ENCODE assay signal across 21 mouse cellular contexts in the genomic region with DNA sequence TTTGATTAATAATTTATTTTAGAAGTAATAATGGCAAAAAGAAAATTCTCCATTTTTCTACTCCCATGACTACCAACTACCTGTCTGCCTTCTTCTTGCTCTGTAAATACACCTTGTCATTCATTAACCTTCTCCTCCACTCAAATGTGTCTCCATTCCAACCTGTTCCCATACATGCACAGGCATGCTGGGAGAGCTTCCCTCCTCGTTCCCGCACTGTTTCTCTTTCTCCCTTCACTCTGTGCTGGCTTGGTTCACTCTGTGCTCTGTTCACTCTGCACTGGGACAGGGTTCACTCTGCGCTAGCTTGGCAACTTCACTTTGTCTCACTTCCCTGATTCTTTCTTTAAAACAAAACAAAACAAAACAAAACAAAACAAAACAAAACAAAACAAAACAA. TPM values are rescaled to one million over a fixed set of nuclear protein-coding genes. Genes with fewer than 3 reads are reported as not detected.
DNase-seq lines count a peak whose midpoint lies in the region; ATAC-seq and TF ChIP-seq lines count a peak whose summit lies in the region.
"Had no signal": no experiment of that assay in that cellular context is flagged by ENCODE, and none has a peak within 500 bp of the region (broad histone marks: within the 10 kb centered on the region; RNA-seq: fewer than 3 reads in every experiment).

No protein-coding gene starts in this region.

- no peak overlapping the region for H3K4me3 ChIP-seq in kidney, embryonic 16.5 days (ENCODE audit: low read length)
- H3K4me3 ChIP-seq in intestine, embryonic 15.5 days (replicated peaks): no peak overlapping the region
- no peak overlapping the region for H3K4me3 ChIP-seq in forebrain, postnatal 0 days (ENCODE audit: low read depth, low read length)
- H3K4me3 ChIP-seq: forebrain, embryonic 13.5 days; gastrocnemius, adult 2 months; limb, embryonic 10.5 days; liver, embryonic 15.5 days; midbrain, embryonic 12.5 days; myocyte had no signal

- peak; percentile 67; the same call in 1 of the 2 replicates for ATAC-seq in kidney, embryonic 16.5 days (ENCODE audit: low FRiP score, low TSS enrichment)
- peak; percentile 55; the same call in 1 of the 2 replicates for ATAC-seq in intestine, embryonic 15.5 days
- no peak for ATAC-seq in forebrain, postnatal 0 days
- ATAC-seq: forebrain, embryonic 13.5 days; hindbrain, postnatal 0 days had no signal

- no peak overlapping the region for H3K27ac ChIP-seq in kidney, embryonic 16.5 days (ENCODE audit: low read length)
- H3K27ac ChIP-seq in intestine, embryonic 15.5 days: no peak overlapping the region
- H3K27ac ChIP-seq in forebrain, postnatal 0 days (ENCODE audit: low read depth, low read length): no peak overlapping the region
- H3K27ac ChIP-seq: forebrain, embryonic 13.5 days; gastrocnemius, adult 2 months; hindbrain, postnatal 0 days; limb, embryonic 10.5 days; liver, embryonic 15.5 days; midbrain, embryonic 12.5 days had no signal

- H3K36me3 ChIP-seq in kidney, embryonic 16.5 days (ENCODE audit: insufficient read depth, low read length): no peaks in the 10 kb centered on the region
- H3K36me3 ChIP-seq in intestine, embryonic 15.5 days: no peaks in the 10 kb centered on the region
- no peaks in the 10 kb centered on the region for H3K36me3 ChIP-seq in forebrain, postnatal 0 days (ENCODE audit: insufficient read depth)
- H3K36me3 ChIP-seq: limb, embryonic 10.5 days; liver, embryonic 15.5 days; midbrain, embryonic 12.5 days had no signal

- H3K4me2 ChIP-seq in kidney, embryonic 16.5 days (replicated peaks; ENCODE audit: low read depth, low read length): no peak overlapping the region
- peak overlapping the region; percentile 7; the same call in 1 of the 2 replicates for H3K4me2 ChIP-seq in intestine, embryonic 15.5 days (replicated peaks)
- no peak overlapping the region for H3K4me2 ChIP-seq in forebrain, postnatal 0 days (ENCODE audit: low read depth)
- H3K4me2 ChIP-seq: forebrain, embryonic 13.5 days; midbrain, embryonic 12.5 days had no signal

- TF ChIP-seq CTCF in forebrain, postnatal 0 days (IDR thresholded peaks at IDR 0.05; ENCODE audit: low read depth): no peak

- no peak overlapping the region for H3K9ac ChIP-seq in kidney, embryonic 16.5 days (replicated peaks; ENCODE audit: low read length)
- H3K9ac ChIP-seq in intestine, embryonic 15.5 days: no peak overlapping the region
- H3K9ac ChIP-seq in forebrain, postnatal 0 days: no peak overlapping the region
- H3K9ac ChIP-seq: forebrain, embryonic 13.5 days; liver, embryonic 15.5 days; midbrain, embryonic 12.5 days had no signal

- no peak for DNase-seq in kidney, adult 11 months
- peak; percentile 12 for DNase-seq in urinary bladder, postnatal 25 days (ENCODE audit: low spot score)
- DNase-seq in urinary bladder, postnatal 4 days (ENCODE audit: low spot score in 2 of 2): no peak
- DNase-seq in adrenal gland, adult 18-20 months (ENCODE audit: low spot score in 2 of 2): no peak
- no peak for DNase-seq in retina, embryonic 14.5 days (ENCODE audit: low spot score)
- no peak for DNase-seq in forebrain, postnatal 0 days
- DNase-seq: adrenal gland, postnatal 10 days; cerebellum, postnatal 10 days; embryo, embryonic 11 days; gastrocnemius, adult 2 months; heart, postnatal 10 days had no signal

- H3K4me1 ChIP-seq in kidney, embryonic 16.5 days (ENCODE audit: insufficient read depth, low read length): no peaks in the 10 kb centered on the region
- H3K4me1 ChIP-seq in intestine, embryonic 15.5 days (replicated peaks): no peaks in the 10 kb centered on the region
- H3K4me1 ChIP-seq in forebrain, postnatal 0 days (ENCODE audit: insufficient read depth): no peaks in the 10 kb centered on the region
- H3K4me1 ChIP-seq: forebrain, embryonic 13.5 days; limb, embryonic 10.5 days; liver, embryonic 15.5 days had no signal

- H3K27me3 ChIP-seq in kidney, embryonic 16.5 days (ENCODE audit: insufficient read depth, low read length): no peaks in the 10 kb centered on the region
- H3K27me3 ChIP-seq in intestine, embryonic 15.5 days (replicated peaks): no peaks in the 10 kb centered on the region
- no peaks in the 10 kb centered on the region for H3K27me3 ChIP-seq in forebrain, postnatal 0 days (ENCODE audit: insufficient read depth, low read length)
- H3K27me3 ChIP-seq: forebrain, embryonic 13.5 days; liver, embryonic 15.5 days; midbrain, embryonic 12.5 days had no signal

- 53% methylated on average over 3 of the region's 3 CpGs for WGBS in kidney, embryonic 16.5 days
- WGBS in intestine, embryonic 15.5 days: 56% methylated on average over 3 of the region's 3 CpGs
- 65% methylated on average over 3 of the region's 3 CpGs for WGBS in forebrain, postnatal 0 days

- H3K9me3 ChIP-seq in kidney, embryonic 16.5 days (ENCODE audit: low read length): no peaks in the 10 kb centered on the region
- H3K9me3 ChIP-seq in intestine, embryonic 15.5 days: no peaks in the 10 kb centered on the region
- H3K9me3 ChIP-seq in forebrain, postnatal 0 days (ENCODE audit: low read length): no peaks in the 10 kb centered on the region
- H3K9me3 ChIP-seq: forebrain, embryonic 13.5 days; limb, embryonic 10.5 days; liver, embryonic 15.5 days; midbrain, embryonic 12.5 days had no signal

RNA-seq across cellular contexts. Expression of a gene that starts 1.0 kb away (rescaled TPM):
- polyA plus RNA-seq in kidney, embryonic 16.5 days (2015; fragmentation: Nextera tagmentation; extraction: Ambion mirVana): 0.34 TPM in 1 of 2 replicates, not detected in the other
- 0.20 and 0.27 TPM in 2 replicates for polyA plus RNA-seq in intestine, embryonic 15.5 days (2015; fragmentation: Nextera tagmentation; extraction: Ambion mirVana)
- under 1 TPM; 0.13 to 0.35 TPM for total RNA-seq in adrenal gland, adult 18-20 months (2021)
- total RNA-seq in forebrain, postnatal 0 days (2014; rRNA removed): not detected in 2 replicates
- 0.10 TPM in 1 of 2 replicates, not detected in the other for polyA plus RNA-seq in forebrain, postnatal 0 days (2015; fragmentation: Nextera tagmentation; extraction: Ambion mirVana)
- total RNA-seq: gastrocnemius, adult 2 months had no signal
- polyA plus RNA-seq: forebrain, embryonic 13.5 days; hindbrain, postnatal 0 days; limb, embryonic 10.5 days; myocyte had no signal

RNA-seq across cellular contexts. Expression of a gene that starts 19.5 kb away (rescaled TPM):
- 0.31 and 0.59 TPM in 2 replicates for polyA plus RNA-seq in kidney, embryonic 16.5 days (2015; fragmentation: Nextera tagmentation; extraction: Ambion mirVana)
- 0.50 and 0.98 TPM in 2 replicates for polyA plus RNA-seq in intestine, embryonic 15.5 days (2015; fragmentation: Nextera tagmentation; extraction: Ambion mirVana)
- 1 to 10 TPM in 1 of 2 experiments, under 1 TPM in 1; 0.30 to 3.4 TPM for total RNA-seq in adrenal gland, adult 18-20 months (2021)
- total RNA-seq in forebrain, postnatal 0 days (2014; rRNA removed): 0.15 TPM in 1 of 2 replicates, not detected in the other
- not detected in 2 replicates for polyA plus RNA-seq in forebrain, postnatal 0 days (2015; fragmentation: Nextera tagmentation; extraction: Ambion mirVana)
- total RNA-seq: gastrocnemius, adult 2 months; hindbrain, postnatal 0 days; left cerebral cortex, adult 18-20 months; neutrophil, adult 5-6 weeks had no signal
- polyA plus RNA-seq: forebrain, embryonic 13.5 days; limb, embryonic 10.5 days; myocyte had no signal

RNA-seq across cellular contexts. Expression of a gene that starts 58.3 kb away (rescaled TPM):
- not detected in 2 replicates for polyA plus RNA-seq in kidney, embryonic 16.5 days (2015; fragmentation: Nextera tagmentation; extraction: Ambion mirVana)
- not detected in 2 replicates for polyA plus RNA-seq in intestine, embryonic 15.5 days (2015; fragmentation: Nextera tagmentation; extraction: Ambion mirVana)
- not detected for total RNA-seq in adrenal gland, adult 18-20 months (2021)
- not detected in 2 replicates for total RNA-seq in forebrain, postnatal 0 days (2014; rRNA removed)
- not detected in 2 replicates for polyA plus RNA-seq in forebrain, postnatal 0 days (2015; fragmentation: Nextera tagmentation; extraction: Ambion mirVana)
- total RNA-seq: adrenal gland, postnatal 10 days; gastrocnemius, adult 2 months; heart, postnatal 10 days; hindbrain, postnatal 0 days; left cerebral cortex, adult 18-20 months had no signal
- polyA plus RNA-seq: forebrain, embryonic 13.5 days; hindbrain, postnatal 0 days; limb, embryonic 10.5 days; liver, embryonic 15.5 days; midbrain, embryonic 12.5 days; myocyte had no signal
